Mouse (Mus musculus) cerebellum, adult 2 months (tissue): ENCODE data around the gene Panx2. TPM values are rescaled to one million over a fixed set of nuclear protein-coding genes. Genes with fewer than 3 reads are reported as not detected.

Source experiments
- DNase-seq, 2 experiments: peaks; one replicate each; pipeline ENCODE4 v3.0.0; 2021
- H3K27ac ChIP-seq: fragments of 200-500 bp; 2 replicates; pipeline ENCODE4 v1.5.1; 2012; ENCODE audit warnings: low read length, control low read depth, inconsistent platforms; ENCODE audit not compliant: insufficient read depth
- H3K27me3 ChIP-seq: fragments of 200-500 bp; 2 replicates; pipeline ENCODE4 v1.6.1; 2012; ENCODE audit warnings: inconsistent platforms, mild to moderate bottlenecking, low read length, moderate library complexity; ENCODE audit not compliant: control insufficient read depth, insufficient read depth
- H3K4me1 ChIP-seq: fragments of 200-500 bp; 2 replicates; pipeline ENCODE4 v1.6.1; 2011; ENCODE audit warnings: low read length; ENCODE audit not compliant: control insufficient read depth, insufficient read depth
- H3K4me3 ChIP-seq: fragments of 200-500 bp; replicated peaks from 2 replicates; pipeline ENCODE3; 2011; ENCODE audit warnings: mild to moderate bottlenecking, low read depth, low read length, control low read depth; ENCODE audit not compliant: insufficient read depth
- CTCF ChIP-seq: fragments of 200-500 bp; IDR thresholded peaks from 2 replicates; pipeline ENCODE4 v1.5.1; 2011; ENCODE audit warnings: low read depth, mild to moderate bottlenecking, control low read depth, low read length, moderate library complexity, borderline replicate concordance; ENCODE audit not compliant: insufficient read depth
- POLR2A ChIP-seq: fragments of 200-500 bp; IDR thresholded peaks from 2 replicates; pipeline ENCODE4 v1.6.1; 2011; ENCODE audit warnings: low read length, control low read depth, borderline replicate concordance; ENCODE audit not compliant: insufficient read depth
- WGBS: fragments of 180-500 bp; shearing (Covaris S2); methylation state at CpG from one replicate; pipeline ENCODE4 v1.1.7; 2018; 5-methylcytosine and 5-hydroxymethylcytosine counted together
- polyA plus RNA-seq: library from polyadenylated mRNA; depleted of rRNA; stranded (reverse); fragments of >200 nt; gene quantifications from 2 replicates; pipeline ENCODE4 v1.2.3, GENCODE M21; 2012

The Panx2 gene
- polyA plus RNA-seq, 1 experiment: 155 TPM

DNA sequence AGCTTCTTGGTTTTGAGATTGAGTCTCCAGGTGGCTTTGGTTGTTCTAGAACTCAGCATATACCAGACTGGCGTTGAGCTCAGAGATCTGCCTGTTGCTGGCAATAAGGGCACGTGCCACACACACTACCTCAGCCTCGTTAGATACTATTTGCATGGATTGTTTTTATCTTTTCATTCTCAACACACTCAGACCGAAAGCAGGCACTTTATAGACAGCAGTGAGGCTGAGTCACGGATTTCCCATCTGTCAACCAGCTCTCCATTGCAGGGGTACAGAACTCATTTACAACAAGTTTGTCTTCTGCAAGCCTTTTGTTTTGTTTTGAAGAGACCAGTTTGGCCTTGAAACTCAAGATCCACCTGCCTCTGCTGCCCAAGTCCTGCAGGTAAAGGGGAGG, 37.9 kb downstream of the Panx2 start:
- DNase-seq: no peak
- H3K27ac ChIP-seq: peak overlapping the region; percentile 64
- no peaks in the 10 kb centered on the region for H3K27me3 ChIP-seq
- peaks cover 59% of the 10 kb centered on the region for H3K4me1 ChIP-seq
- WGBS: 47% methylated on average over 5 of the region's 5 CpGs
- TF ChIP-seq CTCF (no peak), POLR2A (no peak)
- H3K4me3 ChIP-seq: no peak overlapping the region

DNA sequence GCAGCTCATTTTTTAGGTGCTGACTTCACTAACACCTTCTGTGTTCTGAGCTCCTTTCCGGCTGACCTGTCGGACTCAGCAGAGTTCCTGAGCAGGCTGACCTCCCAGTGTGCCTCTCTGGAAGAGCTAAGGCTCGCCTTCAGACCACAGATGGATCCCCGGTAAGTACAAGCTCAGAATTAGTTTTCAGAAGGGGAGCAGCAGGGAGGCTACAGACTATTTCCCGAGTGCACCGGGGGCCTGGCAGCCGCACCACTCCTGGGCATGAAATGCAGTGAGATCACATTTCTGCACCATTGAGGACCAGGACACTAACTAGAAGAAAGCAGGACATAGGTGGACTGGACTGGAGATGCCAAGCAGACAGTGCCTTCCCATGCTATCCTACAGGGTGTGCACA, 39.1 kb downstream of the Panx2 start:
- no peaks in the 10 kb centered on the region for H3K27me3 ChIP-seq
- H3K27ac ChIP-seq: peak overlapping the region; percentile 12
- WGBS: 8% methylated on average over 7 of the region's 7 CpGs
- peak; percentile 72 to 88 for DNase-seq
- H3K4me1 ChIP-seq: peaks cover 64% of the 10 kb centered on the region
- no peak; the same call in 1 of the 2 replicates for TF ChIP-seq POLR2A
- H3K4me3 ChIP-seq: no peak overlapping the region

DNA sequence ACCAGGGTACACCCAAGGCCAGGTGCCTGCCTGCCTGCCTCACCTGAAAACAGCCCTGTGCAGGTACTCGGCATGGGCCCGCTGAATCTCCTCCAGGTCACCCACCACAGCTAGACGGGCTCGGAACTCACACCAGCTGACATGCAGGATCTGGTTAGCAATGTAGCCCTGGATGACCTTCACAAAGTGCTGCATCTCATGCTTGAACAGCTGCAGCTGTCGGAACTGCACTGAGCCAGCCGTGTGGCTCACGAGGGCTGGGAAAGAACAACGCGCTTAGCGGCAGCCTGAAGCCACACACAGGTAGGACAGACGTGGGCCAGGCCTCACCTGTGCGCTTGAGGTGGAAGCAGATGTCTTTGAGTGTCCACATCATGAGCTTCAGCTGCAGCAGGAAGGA, 41.3 kb downstream of the Panx2 start:
- TF ChIP-seq CTCF (no peak), POLR2A (no peak)

DNA sequence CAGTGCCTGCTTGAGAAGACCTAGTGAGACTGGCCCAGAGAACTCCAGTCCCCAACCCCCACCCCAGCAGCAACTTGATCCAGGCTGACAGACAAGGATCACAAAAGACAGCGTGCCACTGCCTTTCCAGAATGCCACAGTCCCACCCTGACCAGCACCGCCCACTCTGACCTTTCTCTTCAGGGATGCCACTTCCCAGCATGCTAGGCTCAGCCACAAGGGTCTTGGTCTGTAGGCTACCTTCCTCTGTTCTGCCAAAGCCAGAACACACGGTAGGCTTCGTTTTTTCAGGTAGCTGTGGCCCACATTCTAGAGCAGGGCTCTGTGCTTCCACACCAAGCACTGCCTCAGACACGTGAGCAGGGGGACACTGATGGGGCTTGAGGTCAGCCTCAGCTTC, 43.1 kb downstream of the Panx2 start:
- Histone ChIP-seq H3K4me3 (no peak overlapping the region), H3K27ac (peak overlapping the region; percentile 91), H3K27me3 (no peaks in the 10 kb centered on the region), H3K4me1 (peaks cover 83% of the 10 kb centered on the region)
- DNase-seq: no peak
- 39% methylated on average over 5 of the region's 5 CpGs for WGBS
- TF ChIP-seq CTCF (no peak), POLR2A (0 out of 2 replicates have a peak, but pooled peaks have one; percentile 20)

More for the DNA sequence above, 41.3 kb downstream of the Panx2 start:
- Histone ChIP-seq H3K4me3 (no peak overlapping the region), H3K27me3 (no peaks in the 10 kb centered on the region), H3K27ac (peak overlapping the region; percentile 91), H3K4me1 (peaks cover 79% of the 10 kb centered on the region)
- DNase-seq: no peak
- 58% methylated on average over 12 of the region's 12 CpGs for WGBS

DNA sequence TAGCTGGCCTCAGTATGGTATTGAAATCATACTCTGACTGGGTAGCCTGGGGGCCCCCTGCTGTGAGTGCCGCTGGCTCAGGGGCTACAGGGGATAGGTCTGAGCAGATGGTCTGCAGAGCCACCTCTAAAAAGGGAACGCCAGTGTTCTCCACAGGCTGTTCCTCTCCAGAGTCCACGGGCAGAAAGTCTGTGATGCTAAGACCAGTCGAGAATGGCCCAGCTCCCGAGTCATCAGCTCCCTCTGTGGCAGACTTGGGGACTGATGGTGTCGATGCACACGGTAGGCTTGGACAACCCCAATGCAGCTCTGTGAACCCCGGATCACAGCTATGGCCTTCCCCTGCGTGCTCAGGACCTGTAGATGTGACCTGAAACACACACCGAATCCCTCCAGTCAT, 44.4 kb downstream of the Panx2 start:
- peak overlapping the region; percentile 6 for H3K4me3 ChIP-seq
- no peaks in the 10 kb centered on the region for H3K27me3 ChIP-seq
- 10% methylated on average over 10 of the region's 10 CpGs for WGBS
- peak overlapping the region; percentile 91 for H3K27ac ChIP-seq
- H3K4me1 ChIP-seq: peaks cover 76% of the 10 kb centered on the region
- peak in 1 of 2 experiments; percentile 79 for DNase-seq
- TF ChIP-seq CTCF (peak; percentile 43; the same call in 1 of the 2 replicates), POLR2A (no peak)

DNA sequence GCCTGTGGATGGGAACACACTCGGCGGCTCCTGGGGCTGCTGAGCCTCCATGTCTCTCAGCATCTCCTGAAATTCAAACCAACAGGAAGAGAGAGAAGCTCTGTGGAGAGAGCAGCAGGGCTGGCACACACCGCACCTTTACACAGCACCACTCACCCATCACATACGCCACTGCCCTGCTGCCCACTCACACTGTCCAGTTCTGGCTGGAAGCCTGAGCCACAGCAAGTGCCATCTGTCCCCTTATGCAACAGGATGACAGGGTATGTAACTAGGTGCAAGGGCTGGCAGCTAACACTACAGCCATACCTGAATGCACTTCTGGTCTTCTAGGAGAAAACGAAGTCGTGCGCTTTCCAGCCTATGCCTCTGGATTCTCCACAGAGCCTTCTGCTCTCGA, 44.9 kb downstream of the Panx2 start:
- H3K4me3 ChIP-seq: peak overlapping the region; percentile 6

DNA sequence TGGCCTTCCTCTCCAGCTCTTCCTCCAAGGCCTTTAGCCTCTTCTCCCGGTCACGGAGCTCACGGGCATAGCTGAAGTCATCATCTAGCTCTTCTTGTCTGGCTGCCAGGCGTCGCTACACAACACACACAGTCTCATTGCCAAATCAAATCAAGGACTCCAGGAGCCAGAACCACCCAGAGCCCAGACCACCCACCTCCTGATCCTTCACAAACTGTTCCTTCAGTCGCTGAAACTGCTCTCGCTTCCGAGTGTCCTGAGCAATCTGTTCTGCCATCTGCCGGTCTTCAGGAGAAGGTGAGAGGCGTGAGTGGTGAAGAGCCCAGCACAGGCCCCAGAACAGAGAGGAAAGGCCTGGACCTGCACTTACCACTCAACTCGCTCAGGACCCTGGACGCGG, 46.5 kb downstream of the Panx2 start:
- no peak overlapping the region for H3K4me3 ChIP-seq
- DNase-seq: peak; percentile 83 to 92
- H3K27me3 ChIP-seq: no peaks in the 10 kb centered on the region
- TF ChIP-seq POLR2A (no peak), CTCF (peak; percentile 68)
- peaks cover 74% of the 10 kb centered on the region for H3K4me1 ChIP-seq
- peak overlapping the region; percentile 91 for H3K27ac ChIP-seq
- WGBS: 20% methylated on average over 13 of the region's 13 CpGs

More for the DNA sequence above, 44.9 kb downstream of the Panx2 start:
- 0 out of 2 replicates have a peak, but pooled peaks have one; percentile 20 for TF ChIP-seq POLR2A
- TF ChIP-seq CTCF: no peak
- Histone ChIP-seq H3K27me3 (no peaks in the 10 kb centered on the region), H3K27ac (peak overlapping the region; percentile 91), H3K4me1 (peaks cover 76% of the 10 kb centered on the region)
- 7% methylated on average over 8 of the region's 8 CpGs for WGBS
- peak; percentile 96 to 98 for DNase-seq

DNA sequence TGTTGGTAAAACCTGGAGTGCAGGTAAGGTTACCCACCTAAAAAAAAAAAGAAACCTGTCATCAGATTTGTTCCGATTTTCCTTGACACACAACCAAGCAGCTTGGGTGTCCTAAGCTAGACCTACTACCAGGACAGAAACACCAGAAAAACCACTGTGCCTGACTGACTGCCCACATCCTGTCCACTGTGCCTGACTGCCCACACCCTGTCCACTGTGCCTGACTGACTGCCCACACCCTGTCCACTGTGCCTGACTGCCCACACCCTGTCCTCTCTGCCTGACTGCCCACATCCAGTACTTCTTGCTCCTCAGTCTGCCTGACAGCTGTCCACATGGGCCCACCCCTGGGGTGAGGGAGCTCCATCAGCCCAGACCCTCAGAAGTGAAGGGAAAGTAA, 47.4 kb downstream of the Panx2 start:
- TF ChIP-seq CTCF: no peak
- TF ChIP-seq POLR2A: no peak
- Histone ChIP-seq H3K4me3 (no peak overlapping the region), H3K27me3 (no peaks in the 10 kb centered on the region), H3K4me1 (peaks cover 65% of the 10 kb centered on the region), H3K27ac (0 out of 2 replicates have a peak overlapping the region, but pooled peaks have one; percentile 24)
- WGBS: 79% methylated on average over 1 of the region's 1 CpGs
- DNase-seq: no peak

DNA sequence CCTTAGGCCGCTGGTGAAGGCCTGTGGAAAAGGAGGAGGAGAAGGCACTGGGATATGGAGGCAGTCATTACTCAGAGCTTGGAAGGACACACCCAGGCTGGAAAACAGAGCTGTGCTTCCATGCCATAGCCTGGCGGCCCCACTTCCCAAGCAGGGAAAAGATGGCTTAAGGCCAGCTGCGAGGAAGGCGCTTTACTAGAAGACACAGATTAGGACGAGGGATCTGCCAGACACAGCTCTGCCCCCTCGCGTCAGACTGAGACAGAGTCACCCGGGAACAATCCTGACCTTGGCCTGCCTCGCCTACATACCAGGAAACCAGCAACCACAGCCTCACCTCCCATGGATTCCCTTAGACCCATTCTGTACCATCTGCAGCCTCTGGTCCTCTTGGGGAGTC, 50.6 kb downstream of the Panx2 start:
- H3K4me3 ChIP-seq: no peak overlapping the region
- peak; percentile 71 to 72 for DNase-seq
- peaks cover 37% of the 10 kb centered on the region for H3K4me1 ChIP-seq
- TF ChIP-seq CTCF (peak; percentile 60), POLR2A (no peak)
- 31% methylated on average over 9 of the region's 9 CpGs for WGBS
- H3K27me3 ChIP-seq: no peaks in the 10 kb centered on the region
- peak overlapping the region; percentile 58 for H3K27ac ChIP-seq
